Mouse (Mus musculus): ENCODE measurements around the gene Bbox1. TPM values are rescaled to one million over a fixed set of nuclear protein-coding genes. Genes with fewer than 3 reads are reported as not detected.

The Bbox1 gene
- total and polyA plus RNA-seq, 3 experiments, result not detected

- Histone ChIP-seq H3K36me3 (replicated peaks in 1 of 2; ENCODE audit: control insufficient read depth in 1 of 2, insufficient read depth in 1 of 2, low read length in 1 of 2) (no peaks in the 10 kb centered on the region), H3K4me3 (replicated peaks in 1 of 3; ENCODE audit: low read depth in 2 of 3, low read length in 2 of 3, poor library complexity in 1 of 3) (no peak overlapping the region), H3K79me2 (replicated peaks; ENCODE audit: control insufficient read depth, extremely low read depth, insufficient read depth, poor library complexity, severe bottlenecking) (no peaks in the 10 kb centered on the region), H3K4me1 (ENCODE audit: control insufficient read depth in 1 of 2, insufficient read depth in 2 of 2) (no peaks in the 10 kb centered on the region), H3K27ac (ENCODE audit: insufficient read depth, low read depth) (no peak overlapping the region), H3K4me2 (ENCODE audit: insufficient read depth, low read depth, poor library complexity, severe bottlenecking) (no peak overlapping the region), H3K27me3 (replicated peaks) (no peaks in the 10 kb centered on the region), H3K9ac (ENCODE audit: insufficient read depth, low read depth) (no peak overlapping the region), H3K9me3 (replicated peaks; ENCODE audit: low read length) (peaks cover 20% of the 10 kb centered on the region)
- DNase-seq (ENCODE audit: extremely low read depth), result no peak
- in situ Hi-C loops (cut with MboI; ENCODE audit: low pct_ligation_motif_present, low pct_unique_long_range_greater_than_20kb, low sequenced_read_pairs) (no loop called here), dilution Hi-C loops (cut with MboI; ENCODE audit: extremely low pct_ligation_motif_present, extremely low pct_unique_long_range_greater_than_20kb, low sequenced_read_pairs) (no loop called here)
- TF ChIP-seq USF2 (conservative IDR thresholded peaks at IDR 0.05; ENCODE audit: low read depth, low read length), result no peak
- no peak for TF ChIP-seq ZKSCAN1 (IDR thresholded peaks at IDR 0.05; ENCODE audit: borderline replicate concordance, low read depth, low read length)
- no peak for TF ChIP-seq KAT2A (IDR thresholded peaks at IDR 0.05; ENCODE audit: insufficient replicate concordance, low read length)
- no peak for TF ChIP-seq CHD2 (IDR thresholded peaks at IDR 0.05; ENCODE audit: low read length)
- no peak for TF ChIP-seq JUND (conservative IDR thresholded peaks at IDR 0.05; ENCODE audit: low read depth, low read length)
- TF ChIP-seq HCFC1 (IDR thresholded peaks at IDR 0.05; ENCODE audit: low read depth, low read length), result no peak
- no peak for TF ChIP-seq ZC3H11A (IDR thresholded peaks at IDR 0.05; ENCODE audit: low read depth, low read length)
- no peak for TF ChIP-seq POLR2A (IDR thresholded peaks at IDR 0.05; ENCODE audit: low read depth, low read length)
- TF ChIP-seq UBTF (IDR thresholded peaks at IDR 0.05; ENCODE audit: low read depth, low read length), result no peak
- TF ChIP-seq TBP (conservative IDR thresholded peaks at IDR 0.05; ENCODE audit: low read depth, low read length), result no peak
- TF ChIP-seq RCOR1 (conservative IDR thresholded peaks at IDR 0.05; ENCODE audit: low read depth, low read length), result no peak
- no peak for TF ChIP-seq GABPA (IDR thresholded peaks at IDR 0.05; ENCODE audit: insufficient replicate concordance, low read depth, low read length)
- no peak for TF ChIP-seq ETS1 (conservative IDR thresholded peaks at IDR 0.05; ENCODE audit: low read depth, low read length)
- TF ChIP-seq NRF1 (IDR thresholded peaks at IDR 0.05; ENCODE audit: low read depth, low read length), result no peak
- TF ChIP-seq ELF1 (IDR thresholded peaks at IDR 0.05; ENCODE audit: low read depth, low read length), result no peak
- TF ChIP-seq MEF2A (IDR thresholded peaks at IDR 0.05; ENCODE audit: borderline replicate concordance, low read depth, low read length), result no peak
- TF ChIP-seq SIN3A (IDR thresholded peaks at IDR 0.05; ENCODE audit: low read length), result no peak
- TF ChIP-seq MYC (IDR thresholded peaks at IDR 0.05; ENCODE audit: low read depth, low read length), result no peak
- TF ChIP-seq TCF12 (IDR thresholded peaks at IDR 0.05; ENCODE audit: low read depth, low read length), result no peak
- TF ChIP-seq MXI1 (IDR thresholded peaks at IDR 0.05; ENCODE audit: low read depth, low read length), result no peak
Measured at GRCm38 (mm10) chr2:110328953-110329352, 14.6 kb upstream of the Bbox1 start.

DNA sequence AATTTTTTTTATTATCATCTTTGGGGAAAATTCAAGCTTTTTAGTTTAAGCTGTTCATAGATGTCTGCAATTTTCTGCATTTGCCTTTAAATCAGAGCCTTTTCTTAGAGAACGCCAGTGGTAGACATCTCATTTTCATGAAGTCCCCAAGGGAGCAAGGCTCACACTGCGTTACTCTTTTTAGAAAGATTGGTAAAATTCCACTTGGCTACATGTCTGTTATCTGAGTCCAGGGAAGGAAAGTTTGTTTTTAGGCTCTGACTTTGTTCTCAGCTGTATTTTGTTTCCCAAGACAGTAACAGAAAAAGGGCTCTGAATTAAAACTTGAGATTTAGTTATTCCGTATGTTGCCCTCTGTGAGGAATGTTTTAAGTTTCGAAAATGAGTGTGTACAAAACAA is 5.6 kb upstream of the Bbox1 start:
- H3K4me2 ChIP-seq (ENCODE audit: insufficient read depth, low read depth, poor library complexity, severe bottlenecking), result no peak overlapping the region
- no peaks in the 10 kb centered on the region for H3K4me1 ChIP-seq (ENCODE audit: control insufficient read depth in 1 of 2, insufficient read depth in 2 of 2)
- in situ Hi-C loops (cut with MboI; ENCODE audit: low pct_ligation_motif_present, low pct_unique_long_range_greater_than_20kb, low sequenced_read_pairs) (no loop called here), dilution Hi-C loops (cut with MboI; ENCODE audit: extremely low pct_ligation_motif_present, extremely low pct_unique_long_range_greater_than_20kb, low sequenced_read_pairs) (no loop called here)
- no peak overlapping the region for H3K27ac ChIP-seq (ENCODE audit: insufficient read depth, low read depth)
- H3K9me3 ChIP-seq (replicated peaks; ENCODE audit: low read length), result peaks cover 13% of the 10 kb centered on the region
- H3K79me2 ChIP-seq (replicated peaks; ENCODE audit: control insufficient read depth, extremely low read depth, insufficient read depth, poor library complexity, severe bottlenecking), result no peaks in the 10 kb centered on the region
- H3K27me3 ChIP-seq (replicated peaks), result no peaks in the 10 kb centered on the region
- TF ChIP-seq CHD1 (IDR thresholded peaks at IDR 0.05; ENCODE audit: low read depth, low read length) (no peak), ZC3H11A (IDR thresholded peaks at IDR 0.05; ENCODE audit: low read depth, low read length) (no peak), MAFK (IDR thresholded peaks at IDR 0.05; ENCODE audit: insufficient replicate concordance, low read length) (no peak), MXI1 (IDR thresholded peaks at IDR 0.05; ENCODE audit: low read depth, low read length) (no peak), RCOR1 (conservative IDR thresholded peaks at IDR 0.05; ENCODE audit: low read depth, low read length) (no peak), KAT2A (IDR thresholded peaks at IDR 0.05; ENCODE audit: insufficient replicate concordance, low read length) (no peak), USF2 (conservative IDR thresholded peaks at IDR 0.05; ENCODE audit: low read depth, low read length) (no peak), GABPA (IDR thresholded peaks at IDR 0.05; ENCODE audit: insufficient replicate concordance, low read depth, low read length) (no peak), SMC3 (IDR thresholded peaks at IDR 0.05; ENCODE audit: low read depth, low read length) (no peak), POLR2AphosphoS2 (IDR thresholded peaks at IDR 0.05; ENCODE audit: low read depth, low read length) (no peak)
- H3K36me3 ChIP-seq (replicated peaks in 1 of 2; ENCODE audit: control insufficient read depth in 1 of 2, insufficient read depth in 1 of 2, low read length in 1 of 2), result no peaks in the 10 kb centered on the region
- no peak overlapping the region for H3K4me3 ChIP-seq (replicated peaks in 1 of 3; ENCODE audit: low read depth in 2 of 3, low read length in 2 of 3, poor library complexity in 1 of 3)
- no peak for DNase-seq (ENCODE audit: extremely low read depth)
- H3K9ac ChIP-seq (ENCODE audit: insufficient read depth, low read depth), result no peak overlapping the region
